Mouse (Mus musculus) heart, adult 2 months (tissue): ENCODE data around the gene Slc17a3.

ENCODE experiments used
- CTCF ChIP-seq: fragments of 200-600 bp; IDR thresholded peaks from 2 replicates; pipeline ENCODE4 v1.8.1; 2022; ENCODE audit warnings: antibody characterized with exemption, mild to moderate bottlenecking, moderate library complexity
- EP300 ChIP-seq: fragments of 200-500 bp; IDR thresholded peaks from 2 replicates; pipeline ENCODE4 v1.6.1; 2011; ENCODE audit warnings: low read depth, low read length, control low read depth; ENCODE audit not compliant: insufficient read depth
- POLR2A ChIP-seq: fragments of 200-500 bp; IDR thresholded peaks from 2 replicates; pipeline ENCODE4 v1.6.1; 2011; ENCODE audit warnings: mild to moderate bottlenecking, low read depth, low read length, control low read depth; ENCODE audit not compliant: insufficient read depth

DNA sequence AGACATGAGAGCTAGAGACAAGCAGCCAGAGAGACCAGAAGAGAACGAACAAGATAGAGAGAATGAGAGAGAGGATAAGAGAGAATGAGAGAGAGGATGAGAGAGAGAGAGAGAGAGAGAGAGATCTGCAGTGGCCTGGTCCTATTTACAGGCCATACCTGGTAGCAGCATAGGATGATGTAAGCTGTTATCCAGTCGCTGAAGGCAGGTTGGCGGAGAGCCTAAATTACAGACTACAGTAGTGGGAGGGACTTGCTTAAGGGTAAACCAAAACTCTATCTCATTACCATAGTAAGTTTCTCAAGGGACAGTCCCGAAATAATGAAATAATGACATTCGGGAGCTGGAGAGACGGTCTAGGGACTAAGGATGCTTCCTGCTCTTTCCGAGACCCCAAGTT, 28.2 kb downstream of the Slc17a3 start, which contains the start of gene Slc17a1:
- TF ChIP-seq CTCF (no peak), EP300 (no peak), POLR2A (no peak)
